Mouse (Mus musculus) brown adipose tissue, adult 24 weeks (tissue): ENCODE measurements around the gene Scpep1. TPM values are rescaled to one million over a fixed set of nuclear protein-coding genes. Genes with fewer than 3 reads are reported as not detected.
"Not testable (repeated sequence)": the region's sequence is repeated elsewhere in the genome, so short reads cannot be mapped to it uniquely, and the experiment has no call there.

Experiments used
- H3K27ac ChIP-seq: fragments of 200-500 bp; replicated peaks from 2 replicates; pipeline ENCODE4 v1.5.1; 2012; ENCODE audit warnings: low read depth, mild to moderate bottlenecking, low read length
- H3K4me1 ChIP-seq: fragments of 200-500 bp; 2 replicates; pipeline ENCODE4 v1.6.1; 2012; ENCODE audit warnings: low read length, mixed read lengths; ENCODE audit not compliant: control insufficient read depth, insufficient read depth, insufficient read length
- H3K4me3 ChIP-seq: fragments of 200-500 bp; 2 replicates; pipeline ENCODE4 v1.5.1; 2012; ENCODE audit warnings: low read depth, mild to moderate bottlenecking, low read length, moderate library complexity; ENCODE audit not compliant: insufficient read depth
- polyA plus RNA-seq: library from polyadenylated mRNA; stranded (reverse); fragments of >200 nt; gene quantifications from 2 replicates; pipeline ENCODE4 v1.2.4, GENCODE M21; 2012; ENCODE audit not compliant: missing spikeins, insufficient read depth, insufficient read length

Scpep1 gene
- polyA plus RNA-seq, 1 experiment: 57.0 TPM

DNA sequence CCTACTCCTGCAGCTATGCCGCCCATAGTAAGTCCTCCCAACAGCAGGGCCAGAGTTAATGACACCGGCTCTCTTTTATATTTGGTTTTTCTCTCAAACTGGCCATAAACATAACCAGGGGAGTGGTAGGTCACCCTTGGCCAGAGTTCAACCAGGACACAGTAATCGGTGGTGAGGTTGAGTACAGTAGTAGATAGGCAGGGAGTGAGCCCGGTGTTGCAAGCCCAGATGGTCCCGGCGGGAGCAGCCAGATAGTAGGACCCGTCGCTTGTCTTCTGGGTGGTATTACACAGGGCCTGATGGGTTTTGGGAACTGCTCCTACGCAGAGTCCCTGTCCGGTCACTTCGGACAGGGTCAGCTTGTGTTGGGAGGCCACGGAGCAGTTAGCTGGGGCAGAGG lies 63.8 kb downstream of the Scpep1 start:
- H3K4me1 ChIP-seq, H3K4me3 ChIP-seq, H3K27ac ChIP-seq: not testable (repeated sequence)

DNA sequence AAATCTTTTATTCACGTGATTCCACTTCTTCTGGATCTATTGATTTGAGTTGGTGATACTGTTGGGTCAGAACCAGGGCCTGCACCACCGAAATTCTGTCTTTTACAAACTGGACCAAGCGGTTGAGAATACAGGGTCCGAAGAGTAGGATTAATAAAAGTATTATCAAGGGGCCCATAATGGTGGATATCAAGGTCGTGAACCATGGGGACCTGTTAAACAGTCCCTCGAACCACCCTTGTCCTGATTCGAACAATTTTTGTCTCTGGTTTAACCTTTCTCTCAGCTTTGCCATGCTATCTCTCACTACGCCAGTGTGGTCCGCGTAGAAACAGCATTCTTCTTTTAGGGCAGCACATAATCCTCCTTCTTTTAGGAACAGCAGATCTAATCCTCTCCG lies 64.4 kb downstream of the Scpep1 start:
- H3K27ac ChIP-seq, H3K4me3 ChIP-seq, H3K4me1 ChIP-seq: not testable (repeated sequence)

- Histone ChIP-seq H3K4me1 (peaks cover 3% of the 10 kb centered on the region; the same call in 1 of the 2 replicates), H3K4me3 (no peak overlapping the region), H3K27ac (no peak overlapping the region)
Observed at GRCm38 (mm10) chr11:88888996-88889395, 66.3 kb downstream of the Scpep1 start.

GRCm38 (mm10) chr11:88884376-88885065 lies 70.7 kb downstream of the Scpep1 start:
- Histone ChIP-seq H3K27ac (no peak overlapping the region), H3K4me3 (no peak overlapping the region)

GRCm38 (mm10) chr11:88878011-88878410 lies 77.3 kb downstream of the Scpep1 start:
- H3K4me3 ChIP-seq: no peak overlapping the region

More at GRCm38 (mm10) chr11:88884376-88885065, 70.7 kb downstream of the Scpep1 start:
- H3K4me1 ChIP-seq: peaks cover 3% of the 10 kb centered on the region; the same call in 1 of the 2 replicates

More at GRCm38 (mm10) chr11:88878011-88878410, 77.3 kb downstream of the Scpep1 start:
- Histone ChIP-seq H3K27ac (no peak overlapping the region), H3K4me1 (no peaks in the 10 kb centered on the region)

Other genes starting within 250 kb of the Scpep1 start
- 34.4 and 57.2 TPM in 2 replicates for gene Msi2, start 237.0 kb downstream of the Scpep1 start, polyA plus RNA-seq
- gene Akap1, start 90.9 kb downstream of the Scpep1 start, polyA plus RNA-seq: 102 and 114 TPM in 2 replicates
- not detected in 2 replicates for gene Elobl, start 11.5 kb upstream of the Scpep1 start, polyA plus RNA-seq
- gene Coil, start 14.8 kb upstream of the Scpep1 start, polyA plus RNA-seq: 2.4 and 3.0 TPM in 2 replicates
- gene Trim25, start 43.9 kb upstream of the Scpep1 start, polyA plus RNA-seq: 7.9 and 8.6 TPM in 2 replicates
- gene Dgke, start 111.4 kb upstream of the Scpep1 start, polyA plus RNA-seq: 3.0 and 3.2 TPM in 2 replicates
- gene Gm525, start 118.4 kb upstream of the Scpep1 start, polyA plus RNA-seq: not detected in 2 replicates